Mouse (Mus musculus): ENCODE measurements around the gene Usp46.

GRCm38 (mm10) chr5:74077959-74078358, 9.7 kb upstream of the Usp46 start:
- TF ChIP-seq GATA1 (IDR thresholded peaks at IDR 0.05; ENCODE audit: borderline replicate concordance, low read length) (no peak), CTCF (IDR thresholded peaks at IDR 0.05; ENCODE audit: low read depth, low read length) (no peak), POLR2AphosphoS5 (IDR thresholded peaks at IDR 0.05; ENCODE audit: insufficient replicate concordance, low read depth, low read length) (no peak), TAL1 (conservative IDR thresholded peaks at IDR 0.05; ENCODE audit: low read depth, low read length) (no peak), GATA2 (IDR thresholded peaks at IDR 0.05; ENCODE audit: borderline replicate concordance, low read depth, low read length) (no peak)

Data from G1E (cell line).